Mouse (Mus musculus): ENCODE measurements around the gene Cdcp2. TPM values are rescaled to one million over a fixed set of nuclear protein-coding genes. Genes with fewer than 3 reads are reported as not detected.
"Not testable (repeated sequence)": the region's sequence is repeated elsewhere in the genome, so short reads cannot be mapped to it uniquely, and the experiment has no call there.

Gene Cdcp2
- total RNA-seq, 2 experiments from 2014 or later, result not detected

GRCm38 (mm10) chr4:107098791-107099525, 2.3 kb downstream of the Cdcp2 start:
- TF ChIP-seq CTCF (conservative IDR thresholded peaks at IDR 0.05), result no peak

GRCm38 (mm10) chr4:107102220-107102619, 5.5 kb downstream of the Cdcp2 start:
- DNase-seq (ENCODE audit: low spot score in 2 of 2), result no peak

More at GRCm38 (mm10) chr4:107098791-107099525, 2.3 kb downstream of the Cdcp2 start:
- Histone ChIP-seq H3K4me3 (no peak overlapping the region), H3K27ac (no peak overlapping the region)
- no peak for DNase-seq (ENCODE audit: low spot score in 2 of 2)

GRCm38 (mm10) chr4:107106777-107107176, 10.1 kb downstream of the Cdcp2 start:
- no peak overlapping the region for H3K4me3 ChIP-seq
- TF ChIP-seq CTCF (conservative IDR thresholded peaks at IDR 0.05), result no peak

More at GRCm38 (mm10) chr4:107102220-107102619, 5.5 kb downstream of the Cdcp2 start:
- TF ChIP-seq CTCF (conservative IDR thresholded peaks at IDR 0.05), result no peak
- Histone ChIP-seq H3K4me3 (no peak overlapping the region), H3K27ac (no peak overlapping the region)

GRCm38 (mm10) chr4:107108291-107108731, 11.6 kb downstream of the Cdcp2 start:
- no peak for TF ChIP-seq CTCF (conservative IDR thresholded peaks at IDR 0.05)
- Histone ChIP-seq H3K4me3 (no peak overlapping the region), H3K27ac (peak overlapping the region; percentile 9; the same call in 1 of the 2 replicates)
- DNase-seq (ENCODE audit: low spot score in 2 of 2), result no peak

More at GRCm38 (mm10) chr4:107106777-107107176, 10.1 kb downstream of the Cdcp2 start:
- DNase-seq (ENCODE audit: low spot score in 2 of 2), result no peak
- H3K27ac ChIP-seq, result no peak overlapping the region

- H3K27ac ChIP-seq; DNase-seq (ENCODE audit: low spot score in 2 of 2); H3K4me3 ChIP-seq: not testable (repeated sequence)
Measured at GRCm38 (mm10) chr4:107109181-107109580, 12.5 kb downstream of the Cdcp2 start.

GRCm38 (mm10) chr4:107114278-107114677, 17.6 kb downstream of the Cdcp2 start:
- no peak for TF ChIP-seq CTCF (conservative IDR thresholded peaks at IDR 0.05)
- H3K4me3 ChIP-seq, result no peak overlapping the region
- DNase-seq (ENCODE audit: low spot score in 2 of 2), result no peak
- no peak overlapping the region for H3K27ac ChIP-seq

GRCm38 (mm10) chr4:107117741-107118385, 21.2 kb downstream of the Cdcp2 start:
- H3K4me3 ChIP-seq, result no peak overlapping the region
- no peak for TF ChIP-seq CTCF (conservative IDR thresholded peaks at IDR 0.05)
- no peak for DNase-seq (ENCODE audit: low spot score in 2 of 2)
- no peak overlapping the region for H3K27ac ChIP-seq

GRCm38 (mm10) chr4:107119056-107119455, 22.4 kb downstream of the Cdcp2 start:
- Histone ChIP-seq H3K27ac (no peak overlapping the region), H3K4me3 (no peak overlapping the region)
- DNase-seq (ENCODE audit: low spot score in 2 of 2), result no peak
- TF ChIP-seq CTCF (conservative IDR thresholded peaks at IDR 0.05), result no peak

GRCm38 (mm10) chr4:107120676-107121075, 24.0 kb downstream of the Cdcp2 start:
- TF ChIP-seq CTCF (conservative IDR thresholded peaks at IDR 0.05), result no peak
- Histone ChIP-seq H3K27ac (no peak overlapping the region), H3K4me3 (no peak overlapping the region)
- no peak for DNase-seq (ENCODE audit: low spot score in 2 of 2)

GRCm38 (mm10) chr4:107121165-107121943, 24.7 kb downstream of the Cdcp2 start:
- no peak overlapping the region for H3K27ac ChIP-seq
- no peak for DNase-seq (ENCODE audit: low spot score in 2 of 2)
- TF ChIP-seq CTCF (conservative IDR thresholded peaks at IDR 0.05), result peak; percentile 59
- H3K4me3 ChIP-seq, result no peak overlapping the region

GRCm38 (mm10) chr4:107124376-107124775, 27.7 kb downstream of the Cdcp2 start:
- Histone ChIP-seq H3K4me3 (no peak overlapping the region), H3K27ac (no peak overlapping the region)
- DNase-seq (ENCODE audit: low spot score in 2 of 2), result no peak
- TF ChIP-seq CTCF (conservative IDR thresholded peaks at IDR 0.05), result no peak

GRCm38 (mm10) chr4:107125101-107125500, 28.4 kb downstream of the Cdcp2 start:
- DNase-seq (ENCODE audit: low spot score in 2 of 2), result no peak
- TF ChIP-seq CTCF (conservative IDR thresholded peaks at IDR 0.05), result peak; percentile 64

GRCm38 (mm10) chr4:107126389-107126788, 29.7 kb downstream of the Cdcp2 start:
- no peak overlapping the region for H3K27ac ChIP-seq
- no peak overlapping the region for H3K4me3 ChIP-seq
- TF ChIP-seq CTCF (conservative IDR thresholded peaks at IDR 0.05), result no peak
- no peak for DNase-seq (ENCODE audit: low spot score in 2 of 2)

More at GRCm38 (mm10) chr4:107125101-107125500, 28.4 kb downstream of the Cdcp2 start:
- Histone ChIP-seq H3K27ac (no peak overlapping the region), H3K4me3 (no peak overlapping the region)
